Mouse (Mus musculus): ENCODE measurements around the gene Klhl29.
A peak's percentile ranks its signal among the peaks of the same experiment; 100 is the strongest.

Gene Klhl29

DNA sequence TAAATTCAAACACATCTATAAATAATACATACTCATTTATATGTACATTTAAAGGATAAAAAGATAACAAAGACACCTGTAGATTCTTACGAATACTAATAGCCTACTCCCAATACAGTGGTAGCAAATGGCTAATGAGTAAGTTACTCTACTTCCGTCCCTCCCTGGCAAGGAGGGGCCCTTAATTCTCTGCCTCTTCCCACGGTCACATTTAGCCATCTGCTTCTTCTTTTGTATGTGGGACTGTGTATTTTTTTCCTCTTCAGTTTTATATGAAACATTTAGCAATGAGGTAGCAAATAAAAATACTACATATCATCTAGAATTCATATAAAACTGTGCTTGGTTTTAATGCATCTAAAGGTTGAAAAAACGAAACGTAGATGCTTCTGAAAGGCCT lies 73.6 kb downstream of the Klhl29 start:
- no peak for DNase-seq (ENCODE audit: low spot score in 2 of 2)

DNA sequence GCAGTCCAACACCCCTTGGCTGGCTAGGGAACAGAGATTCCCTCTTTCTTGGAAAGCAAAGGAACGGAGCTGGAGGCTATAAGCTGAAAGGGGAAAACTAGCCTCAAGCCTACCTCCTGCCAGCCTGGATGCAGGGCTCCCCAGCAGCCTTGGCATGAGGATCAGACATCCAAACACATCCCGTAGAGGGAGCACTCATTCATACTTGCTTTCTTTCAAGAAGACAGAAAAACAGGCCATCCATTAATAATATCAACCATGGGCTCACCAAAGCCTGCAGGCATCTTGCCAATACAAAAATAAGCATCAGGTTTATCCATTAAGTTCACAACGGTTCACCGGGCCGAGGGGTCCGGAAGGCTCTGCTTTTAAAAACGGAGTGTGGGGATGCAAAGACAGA lies 79.1 kb downstream of the Klhl29 start:
- DNase-seq (ENCODE audit: low spot score in 2 of 2), result no peak

DNA sequence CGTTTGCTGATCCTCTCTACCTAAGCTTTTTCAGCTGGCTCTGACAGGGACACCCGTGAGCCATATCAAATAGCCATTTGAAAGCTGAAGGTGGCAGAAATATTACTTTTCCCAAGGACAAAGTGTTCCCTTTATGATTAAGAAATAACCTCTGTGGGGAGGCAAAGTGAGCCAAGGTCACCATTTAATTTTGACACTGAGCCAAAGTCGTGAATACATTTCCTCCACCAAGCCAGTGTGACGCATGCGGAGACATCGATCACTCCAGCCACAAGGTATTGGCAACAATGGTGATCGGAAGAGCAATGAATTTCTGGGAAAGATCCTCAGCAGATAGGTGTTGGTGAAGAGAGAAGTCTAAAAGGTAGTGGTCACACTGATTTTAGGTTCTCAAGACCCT lies 83.2 kb downstream of the Klhl29 start:
- DNase-seq (ENCODE audit: low spot score in 2 of 2), result no peak

DNA sequence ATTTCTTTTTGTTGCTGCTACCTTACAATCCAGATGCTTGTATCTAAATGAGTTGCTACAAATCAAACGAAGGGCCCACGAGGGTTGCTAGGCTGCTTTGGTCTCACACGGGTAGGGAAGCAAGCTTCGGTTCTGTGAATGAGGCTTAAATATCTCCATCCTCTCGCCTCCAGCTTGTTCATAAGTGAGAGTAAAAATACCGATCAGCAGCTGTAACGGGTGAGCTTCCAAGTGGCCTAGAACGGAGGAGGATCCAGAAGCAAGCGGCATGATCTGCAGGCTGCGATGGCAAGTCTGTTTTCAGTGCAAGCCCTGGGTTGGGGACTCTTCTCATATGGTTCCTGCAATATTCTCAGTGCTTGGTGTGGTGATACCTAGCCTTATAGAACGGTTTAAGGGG lies 89.9 kb downstream of the Klhl29 start:
- DNase-seq (ENCODE audit: low spot score in 2 of 2), result no peak

DNA sequence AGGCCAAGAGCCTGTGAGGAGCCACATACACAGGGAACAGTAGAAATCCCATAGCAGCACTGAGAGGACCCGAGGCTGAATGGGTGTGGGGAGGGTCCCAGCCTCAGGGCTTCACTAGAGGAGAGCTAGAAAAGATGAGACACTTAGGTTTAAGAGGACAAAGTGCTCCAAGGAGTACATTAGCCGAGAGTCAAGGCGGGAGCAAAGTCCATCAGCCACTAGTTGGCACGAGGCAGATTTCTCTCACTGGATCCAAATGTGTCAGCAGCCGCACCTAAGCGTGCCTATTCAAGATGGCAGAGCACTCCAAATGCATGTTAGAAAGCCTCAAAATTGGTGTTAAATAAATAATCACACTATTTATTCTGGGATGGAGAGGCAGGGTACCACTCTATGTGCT lies 90.5 kb downstream of the Klhl29 start:
- DNase-seq (ENCODE audit: low spot score in 2 of 2), result no peak

DNA sequence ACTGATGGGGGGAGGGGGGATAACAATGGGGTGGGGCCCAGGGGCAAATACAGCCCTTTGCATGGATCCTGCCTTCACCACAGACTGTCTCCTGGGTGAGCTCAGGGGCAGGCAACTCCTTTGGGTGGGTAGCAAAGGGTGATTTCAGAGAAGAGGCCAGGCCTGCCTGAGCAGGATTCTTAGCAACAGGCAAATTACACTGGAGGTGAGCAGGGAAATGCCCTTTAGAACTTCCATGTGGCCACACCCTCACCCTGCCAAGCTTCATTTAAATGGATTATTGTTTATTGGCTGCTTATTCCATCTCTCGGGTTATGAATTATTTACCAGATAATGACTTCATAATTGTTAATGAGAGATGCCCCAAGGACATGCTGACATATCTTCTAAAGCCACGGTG lies 91.8 kb downstream of the Klhl29 start:
- no peak for DNase-seq (ENCODE audit: low spot score in 2 of 2)

DNA sequence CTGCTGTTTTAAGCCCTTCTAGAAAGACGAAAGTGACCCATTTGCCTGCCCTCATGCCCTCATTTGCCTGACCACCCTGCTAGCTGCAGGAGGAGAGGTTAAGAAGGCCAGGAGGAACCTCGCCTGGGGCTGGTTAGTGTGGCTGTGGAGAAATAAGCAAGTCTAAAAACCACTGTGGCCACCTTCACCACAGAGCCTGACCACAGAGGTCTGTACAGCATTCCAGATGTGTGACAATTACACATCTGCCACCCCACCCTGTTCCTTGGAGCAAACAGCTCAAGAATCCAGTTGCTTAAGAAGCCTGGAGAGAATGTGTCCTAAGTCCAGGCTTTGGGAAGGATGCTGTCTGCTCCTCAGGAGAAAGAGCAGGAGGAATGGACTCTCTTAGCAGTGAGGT lies 92.9 kb downstream of the Klhl29 start:
- DNase-seq (ENCODE audit: low spot score in 2 of 2), result no peak

DNA sequence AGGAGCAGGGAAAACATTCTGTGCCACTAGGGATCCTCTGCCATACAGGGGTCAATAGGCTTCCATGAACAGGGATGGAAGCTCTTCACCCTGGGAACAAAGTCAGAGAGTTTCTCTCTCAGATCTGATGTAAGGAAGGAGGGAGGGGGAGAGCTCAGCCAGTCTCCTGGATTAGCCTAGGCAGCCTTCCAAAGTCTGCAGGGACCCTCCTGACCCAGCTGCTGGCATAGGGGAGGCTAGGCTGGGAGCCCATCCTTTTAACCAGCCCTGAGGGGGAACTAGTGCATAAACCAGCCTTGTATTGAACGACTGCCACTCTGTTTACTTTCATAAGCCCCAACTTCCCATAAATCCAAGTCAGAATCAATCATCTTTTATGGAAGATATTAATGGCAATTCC lies 95.6 kb downstream of the Klhl29 start:
- no peak for DNase-seq (ENCODE audit: low spot score in 2 of 2)

DNA sequence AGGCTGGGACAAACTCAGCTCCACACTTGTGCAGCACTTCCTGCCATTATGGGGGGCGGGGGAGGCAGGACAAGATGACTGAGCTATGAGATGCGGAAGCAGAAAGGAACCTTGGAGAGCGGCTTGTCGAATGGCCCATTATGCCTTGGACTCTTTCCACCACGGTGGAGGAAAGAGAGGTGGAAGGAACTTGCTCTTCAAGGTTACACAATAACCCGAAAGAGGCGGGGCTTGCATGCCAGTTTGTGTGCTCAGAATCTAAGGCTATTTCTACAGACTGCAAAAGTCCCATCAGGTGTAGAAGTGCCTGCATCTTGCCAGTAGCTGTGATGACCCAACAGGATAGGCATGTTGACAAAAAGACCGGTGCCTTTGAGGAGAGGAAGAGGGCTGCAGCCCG lies 98.5 kb downstream of the Klhl29 start:
- DNase-seq (ENCODE audit: low spot score in 2 of 2), result peak in 1 of 2 experiments; percentile 19

DNA sequence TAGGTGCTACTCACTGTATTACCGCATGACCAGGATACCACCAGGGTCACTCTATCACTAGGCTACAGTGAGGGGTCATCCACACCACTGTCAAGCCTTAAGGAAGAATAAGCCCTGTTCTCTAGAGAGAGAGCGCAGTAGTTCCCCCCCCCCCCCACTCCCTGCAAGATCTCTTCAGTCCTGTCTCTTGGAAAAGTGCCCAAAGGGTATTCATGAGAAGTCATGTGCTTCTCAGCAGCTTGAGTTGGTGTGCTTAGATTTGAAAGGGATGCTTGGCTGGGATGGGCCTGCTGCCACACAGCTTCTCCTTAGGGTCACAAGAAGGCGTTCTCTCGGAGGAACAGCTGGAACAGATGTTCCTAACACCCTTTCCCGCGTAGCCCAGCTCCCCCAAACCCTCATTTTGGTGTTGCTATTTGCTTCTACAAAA lies 100.0 kb downstream of the Klhl29 start:
- DNase-seq (ENCODE audit: low spot score in 2 of 2), result no peak

DNA sequence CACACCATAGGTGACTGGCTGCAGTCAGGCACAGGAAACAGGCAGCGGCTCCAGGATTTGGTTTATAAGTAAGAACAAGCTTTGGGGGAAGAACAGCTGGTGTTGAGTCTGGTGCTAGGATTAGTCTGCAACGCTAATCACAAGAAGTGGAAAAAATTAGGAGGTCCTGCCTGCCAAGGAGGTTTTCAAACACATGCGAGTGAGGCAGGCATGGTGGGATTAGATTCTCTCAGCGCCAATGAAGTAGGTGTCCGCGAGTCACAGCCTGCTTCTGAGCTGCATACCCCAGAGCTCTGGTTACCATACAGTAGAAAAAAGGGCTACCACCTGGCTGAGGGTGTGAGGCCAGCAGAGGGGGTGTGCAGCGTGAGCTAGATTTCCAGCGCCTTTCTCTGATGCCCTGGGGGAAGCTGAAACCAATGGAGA lies 101.0 kb downstream of the Klhl29 start:
- DNase-seq (ENCODE audit: low spot score in 2 of 2), result no peak

DNA sequence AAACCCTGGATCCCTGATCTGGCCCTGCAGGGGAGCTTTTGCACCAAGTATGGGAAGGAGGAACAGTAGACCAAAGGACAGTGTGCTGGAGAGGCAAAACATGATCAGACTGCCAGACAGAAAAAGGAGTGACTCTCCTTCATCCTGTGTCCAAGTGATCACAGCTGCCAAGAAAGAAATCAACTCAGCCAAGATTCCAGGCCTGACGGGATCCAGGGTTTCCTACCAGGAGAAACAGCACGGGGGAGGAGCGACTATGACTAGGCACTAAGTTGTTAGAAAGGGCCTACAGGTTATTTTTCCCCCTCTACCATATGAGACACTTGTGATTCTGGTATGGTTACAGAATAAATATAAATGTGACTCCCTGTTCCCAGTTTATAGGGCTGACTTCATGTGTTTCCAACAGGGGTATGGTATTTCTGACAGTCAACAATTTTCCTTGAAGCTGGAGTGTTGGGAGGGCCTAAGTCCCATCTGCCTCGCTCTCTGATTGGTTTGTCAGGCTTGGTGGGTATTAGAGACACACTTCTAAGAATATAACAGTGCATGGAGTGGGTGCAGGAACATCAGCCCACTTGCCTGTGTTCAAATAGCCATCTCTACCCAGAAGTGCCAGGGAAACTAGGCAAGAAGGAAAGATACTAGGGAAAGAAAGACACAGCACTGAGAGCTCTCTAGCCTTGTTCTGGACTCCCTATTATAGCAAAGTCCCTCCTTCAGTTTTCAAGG lies 102.0 kb downstream of the Klhl29 start:
- DNase-seq (ENCODE audit: low spot score in 2 of 2), result no peak

DNA sequence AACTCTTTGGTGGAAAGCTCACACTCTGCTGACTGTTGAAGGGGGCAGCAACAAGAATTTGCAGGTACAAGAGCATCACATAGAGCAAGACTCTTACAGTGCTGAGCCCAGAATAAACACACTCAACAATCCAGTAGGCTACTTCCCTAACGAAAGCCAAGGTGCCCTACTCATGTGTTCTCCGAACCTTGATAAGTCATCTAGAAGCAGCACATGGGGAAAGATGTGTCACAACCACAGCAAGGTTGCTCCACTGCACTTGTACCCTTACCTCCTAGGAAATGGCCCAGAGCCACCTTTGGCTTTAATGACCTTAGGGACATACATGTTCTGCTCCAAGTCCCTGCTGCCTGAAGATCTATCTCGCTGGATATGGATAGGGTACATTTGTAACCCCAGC lies 105.0 kb downstream of the Klhl29 start:
- no peak for DNase-seq (ENCODE audit: low spot score in 2 of 2)

DNA sequence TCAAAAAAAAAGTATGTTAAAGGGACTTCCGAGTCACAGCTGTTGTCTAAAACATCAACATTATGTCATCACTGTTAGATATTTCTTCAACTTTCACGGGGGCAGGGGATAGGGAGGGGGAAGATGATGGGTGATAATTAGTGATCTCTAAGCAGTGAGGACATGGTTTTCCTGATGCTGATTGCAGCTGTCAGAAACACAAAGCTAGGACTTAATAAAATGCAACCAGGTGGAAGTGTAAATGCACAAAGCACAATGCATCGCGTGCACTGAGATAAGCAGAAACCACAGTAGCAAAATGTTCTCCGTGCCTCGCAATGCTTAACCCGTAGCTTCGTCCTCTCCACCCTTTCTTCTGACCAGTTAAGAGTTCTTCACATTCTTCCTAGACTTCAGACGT lies 105.5 kb downstream of the Klhl29 start:
- DNase-seq (ENCODE audit: low spot score in 2 of 2), result no peak

DNA sequence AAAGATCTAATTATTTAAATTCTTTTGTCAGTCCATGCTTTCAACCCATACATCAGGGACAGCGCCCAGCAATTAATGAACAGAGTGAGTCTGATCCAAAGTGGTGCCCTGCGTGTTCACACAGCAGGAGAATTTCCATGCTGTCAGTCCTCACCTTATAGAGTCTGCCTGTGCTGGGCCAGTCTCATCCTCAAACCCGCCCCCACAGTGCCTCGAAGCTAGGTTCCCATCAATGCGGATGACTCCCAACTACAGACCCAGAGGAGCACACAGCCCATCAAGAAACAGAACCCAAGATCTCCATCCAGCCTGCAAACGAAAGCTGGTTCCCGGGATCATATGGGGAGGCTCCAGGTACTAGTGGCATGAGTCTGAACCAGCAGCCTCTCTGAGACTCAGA lies 106.4 kb downstream of the Klhl29 start:
- no peak for DNase-seq (ENCODE audit: low spot score in 2 of 2)

DNA sequence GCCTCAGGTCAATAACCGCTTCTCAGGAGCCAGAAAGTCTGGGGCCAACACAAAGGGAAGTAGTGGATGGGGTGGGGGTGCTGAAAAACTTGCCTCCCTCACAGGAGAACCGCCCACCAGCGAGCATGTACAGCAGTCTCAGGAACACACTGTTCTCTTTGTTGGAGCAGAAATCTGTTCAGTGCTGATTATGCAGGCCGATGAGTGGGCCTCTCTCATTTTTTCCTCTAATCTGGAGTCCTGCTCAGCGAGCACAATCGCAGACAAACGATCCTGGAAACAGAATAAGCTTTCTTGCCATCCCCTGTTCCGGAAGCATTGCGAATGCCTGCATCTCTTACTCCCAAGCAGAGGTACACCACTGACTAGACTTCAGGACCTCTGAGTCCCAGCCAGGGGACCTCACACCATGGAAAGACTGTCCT lies 107.3 kb downstream of the Klhl29 start:
- no peak for DNase-seq (ENCODE audit: low spot score in 2 of 2)

DNA sequence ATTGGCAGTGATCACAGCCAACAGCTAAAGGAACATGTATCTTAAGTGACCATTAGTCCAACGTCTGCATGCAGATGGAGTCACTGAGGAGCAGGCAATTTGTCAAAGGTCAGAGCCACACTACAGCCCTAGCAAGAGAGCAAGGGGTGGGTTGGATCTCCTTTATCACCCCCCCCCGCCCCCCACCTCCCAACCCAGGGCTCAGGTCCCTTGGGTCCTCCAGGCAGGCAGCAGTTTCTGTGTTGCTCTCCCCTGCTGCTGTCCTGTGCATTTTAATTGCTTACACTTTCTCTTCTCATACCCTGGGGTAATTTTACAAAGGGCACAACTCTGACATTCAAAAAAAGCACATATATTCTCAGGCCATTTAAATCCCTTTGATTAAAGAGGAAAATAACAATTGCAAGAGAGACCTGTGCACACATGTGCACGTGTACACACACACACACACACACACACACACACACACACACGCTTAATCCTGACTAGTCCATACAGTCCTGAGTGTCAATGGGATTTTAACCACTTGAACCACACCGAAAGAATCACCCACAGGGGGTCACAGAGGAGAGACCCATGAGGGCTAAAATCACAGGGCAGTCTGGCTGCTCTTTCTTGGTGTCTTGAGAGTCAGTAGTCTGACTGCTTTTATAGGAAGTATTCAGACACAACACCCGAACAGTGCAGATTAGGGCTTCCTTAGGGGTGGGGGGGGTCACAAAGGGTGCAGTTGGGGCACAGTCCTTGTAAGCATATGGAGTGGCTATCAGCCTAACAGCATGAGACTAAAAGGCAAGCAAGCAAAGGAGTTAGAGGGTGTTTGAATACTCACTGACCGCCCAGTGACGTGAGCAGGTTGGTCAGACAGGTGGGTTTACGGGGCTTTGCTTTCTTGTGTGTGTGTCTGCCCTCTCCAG lies 108.0 kb downstream of the Klhl29 start:
- no peak for DNase-seq (ENCODE audit: low spot score in 2 of 2)

DNA sequence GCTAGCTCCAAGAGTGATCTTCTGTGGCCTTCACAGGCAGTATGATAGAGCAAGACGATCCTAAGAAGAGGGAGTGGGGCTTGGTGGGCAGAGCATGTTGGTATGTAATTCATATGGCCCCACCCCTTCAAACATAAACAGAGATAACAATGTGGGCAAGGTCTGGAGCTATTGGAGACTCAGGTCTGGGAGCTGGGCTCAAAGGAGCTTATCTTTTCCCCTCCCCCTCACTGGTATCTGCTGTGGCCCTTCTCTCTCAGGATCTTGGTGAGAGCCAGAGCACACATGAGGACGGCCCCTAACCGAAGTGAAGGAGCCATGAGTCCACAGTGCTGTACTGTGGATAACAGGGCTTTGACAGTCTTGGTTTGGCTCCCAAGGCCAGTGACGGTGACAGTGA lies 108.7 kb downstream of the Klhl29 start:
- DNase-seq (ENCODE audit: low spot score in 2 of 2), result no peak

DNA sequence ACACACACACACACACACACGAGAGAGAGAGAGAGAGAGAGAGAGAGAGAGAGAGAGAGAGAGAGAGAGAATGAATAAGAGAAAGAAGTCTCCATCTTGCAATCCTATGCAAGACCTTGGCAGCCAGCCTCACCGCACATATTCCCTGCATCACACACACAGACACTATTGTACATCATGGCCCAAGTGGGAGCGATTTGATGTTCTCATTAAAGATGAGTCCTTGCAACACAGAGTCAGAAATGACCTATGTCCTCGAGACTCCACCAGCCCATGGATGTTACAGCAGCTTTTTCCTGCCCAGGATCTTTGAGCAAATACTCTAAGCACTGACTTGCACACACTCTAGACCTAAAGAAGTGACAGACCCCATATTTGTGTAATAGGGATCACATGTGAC lies 114.0 kb downstream of the Klhl29 start:
- no peak for DNase-seq (ENCODE audit: low spot score in 2 of 2)

DNA sequence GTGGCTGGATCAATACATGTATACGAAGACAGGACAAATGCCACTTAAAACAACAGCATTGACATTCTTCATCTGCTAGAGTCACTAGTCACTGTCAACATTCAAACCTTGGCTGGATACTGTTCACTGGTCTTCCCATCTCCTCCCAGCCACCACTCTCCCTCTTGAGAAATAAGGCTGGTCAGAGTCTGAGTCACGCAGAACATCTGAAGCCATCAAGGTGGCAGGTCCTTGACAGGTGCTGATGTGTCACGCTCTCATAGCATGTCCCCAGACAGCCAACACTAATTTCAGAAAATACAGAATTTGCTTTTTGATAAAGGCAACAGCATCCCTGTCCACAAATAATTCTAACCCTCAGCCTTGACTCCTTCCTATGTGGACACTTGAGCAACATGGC lies 116.7 kb downstream of the Klhl29 start:
- DNase-seq (ENCODE audit: low spot score in 2 of 2), result no peak

DNA sequence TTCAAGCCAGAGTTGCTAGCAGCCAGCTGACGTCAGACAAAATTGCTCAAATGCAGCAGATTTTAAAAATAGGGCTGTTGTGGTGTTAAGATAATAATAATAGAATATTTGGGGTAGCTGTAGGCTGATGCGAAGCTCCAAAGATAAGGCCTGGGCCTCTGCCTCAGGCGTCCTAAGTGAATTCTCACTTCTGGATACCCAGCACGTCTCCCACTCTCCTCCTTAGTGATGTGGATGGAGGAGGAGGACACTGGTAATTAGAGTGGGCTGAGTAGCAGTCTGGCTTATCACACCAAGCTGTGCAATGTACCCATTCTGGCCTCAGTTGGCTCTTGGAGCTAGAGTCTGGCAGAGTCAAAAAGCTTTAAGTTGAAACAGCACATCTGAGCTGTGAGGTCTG lies 118.3 kb downstream of the Klhl29 start:
- no peak for DNase-seq (ENCODE audit: low spot score in 2 of 2)

DNA sequence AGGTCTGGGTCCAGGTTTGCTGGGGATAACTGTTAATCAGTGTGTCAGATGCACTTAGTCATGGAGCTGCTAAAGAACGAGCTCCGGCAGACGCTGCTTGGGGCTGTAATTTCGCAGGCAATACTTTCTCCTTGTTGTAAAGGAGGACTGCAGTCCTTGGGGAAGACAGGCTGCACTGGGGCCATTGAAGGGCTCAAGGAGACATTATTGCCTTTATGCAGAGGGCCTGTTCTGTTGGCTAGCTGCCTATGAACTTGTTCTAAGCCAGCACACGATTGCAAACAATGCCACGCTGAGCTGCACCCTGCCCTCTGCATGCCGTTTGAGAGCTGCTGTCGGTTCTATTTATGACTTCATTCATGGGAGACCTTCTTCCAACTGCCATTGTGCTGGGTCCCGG lies 120.4 kb downstream of the Klhl29 start:
- DNase-seq (ENCODE audit: low spot score in 2 of 2), result no peak

Data from spleen, postnatal 10 days (tissue).